Mouse (Mus musculus) small intestine, adult 2 months (tissue): ENCODE measurements at regions not wholly inside any gene's neighbourhood (a gene's known extent, or its start where the extent isn't known, plus 50 kb on each side); places are given as distances from the start of the nearest gene placed in this dataset.

Experiments
- CTCF ChIP-seq: fragments of 200-500 bp; IDR thresholded peaks from 2 replicates; pipeline ENCODE4 v1.5.1; 2012; ENCODE audit warnings: low read depth, mild to moderate bottlenecking, control low read depth, inconsistent platforms, low read length, moderate library complexity, mixed read lengths; ENCODE audit not compliant: insufficient replicate concordance, insufficient read length; ENCODE audit errors: extremely low read depth
- POLR2A ChIP-seq: fragments of 200-500 bp; IDR thresholded peaks from 2 replicates; pipeline ENCODE4 v1.6.1; 2012; ENCODE audit warnings: low read depth, mild to moderate bottlenecking, control low read depth, inconsistent platforms, low read length, moderate library complexity

DNA sequence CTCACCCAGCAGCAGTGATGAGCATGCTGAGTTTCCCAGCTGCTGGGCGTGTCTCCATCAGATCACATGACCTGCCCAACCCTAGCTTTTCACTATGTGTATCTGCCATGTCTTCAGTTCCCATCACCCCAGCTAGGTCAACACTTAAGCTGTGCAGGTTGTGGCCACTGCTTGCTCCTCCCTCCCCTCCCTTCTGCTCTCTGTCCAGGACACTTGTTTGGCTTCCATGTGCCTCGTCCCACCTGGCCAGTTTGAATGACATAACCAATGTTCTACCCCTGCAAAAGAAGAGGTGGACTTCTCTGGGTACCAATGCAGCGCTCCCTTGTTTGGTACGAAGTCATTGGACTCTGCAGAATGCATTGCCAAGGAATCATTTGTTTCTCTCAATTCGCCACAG is 460.7 kb downstream of the Wdr11 start:
- no peak for TF ChIP-seq POLR2A
- TF ChIP-seq CTCF: no peak
